Mouse (Mus musculus) cerebellum, adult 8-10 months (tissue): ENCODE results near the gene Ada.
"Not testable (repeated sequence)": the region's sequence is repeated elsewhere in the genome, so short reads cannot be mapped to it uniquely, and the experiment has no call there.

Experiments
- DNase-seq: peaks from one replicate; pipeline ENCODE4 v3.0.0; 2022

The Ada gene

DNA sequence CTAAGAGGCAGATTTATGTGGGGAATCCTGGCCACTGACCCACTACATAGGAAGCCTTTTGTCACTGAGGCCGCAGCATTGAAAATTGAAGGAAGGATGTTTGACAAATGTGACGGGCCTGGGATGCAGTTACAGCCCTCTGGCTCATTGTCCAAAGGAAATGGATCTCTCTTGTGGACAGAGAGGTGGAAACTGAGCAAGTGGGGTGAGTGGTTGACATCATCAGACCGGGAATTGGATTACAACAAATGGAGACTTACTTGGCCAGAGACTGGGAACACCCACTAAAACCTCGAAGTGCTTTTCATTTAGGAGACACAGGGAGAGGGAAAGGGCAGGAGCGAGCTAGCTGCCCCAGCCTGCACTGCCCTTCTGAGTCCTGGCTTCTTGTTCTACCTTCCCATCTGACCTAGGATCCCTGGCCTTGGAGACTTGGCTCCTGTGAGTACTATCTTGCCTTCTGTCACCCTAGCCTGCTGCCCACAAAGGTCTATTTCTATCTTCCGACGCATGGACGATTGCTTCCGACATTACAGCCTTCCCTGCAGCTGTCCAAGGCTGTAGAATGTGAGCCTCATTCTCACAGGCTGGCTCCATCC is 56.2 kb downstream of the Ada start:
- peak; percentile 35 for DNase-seq

DNA sequence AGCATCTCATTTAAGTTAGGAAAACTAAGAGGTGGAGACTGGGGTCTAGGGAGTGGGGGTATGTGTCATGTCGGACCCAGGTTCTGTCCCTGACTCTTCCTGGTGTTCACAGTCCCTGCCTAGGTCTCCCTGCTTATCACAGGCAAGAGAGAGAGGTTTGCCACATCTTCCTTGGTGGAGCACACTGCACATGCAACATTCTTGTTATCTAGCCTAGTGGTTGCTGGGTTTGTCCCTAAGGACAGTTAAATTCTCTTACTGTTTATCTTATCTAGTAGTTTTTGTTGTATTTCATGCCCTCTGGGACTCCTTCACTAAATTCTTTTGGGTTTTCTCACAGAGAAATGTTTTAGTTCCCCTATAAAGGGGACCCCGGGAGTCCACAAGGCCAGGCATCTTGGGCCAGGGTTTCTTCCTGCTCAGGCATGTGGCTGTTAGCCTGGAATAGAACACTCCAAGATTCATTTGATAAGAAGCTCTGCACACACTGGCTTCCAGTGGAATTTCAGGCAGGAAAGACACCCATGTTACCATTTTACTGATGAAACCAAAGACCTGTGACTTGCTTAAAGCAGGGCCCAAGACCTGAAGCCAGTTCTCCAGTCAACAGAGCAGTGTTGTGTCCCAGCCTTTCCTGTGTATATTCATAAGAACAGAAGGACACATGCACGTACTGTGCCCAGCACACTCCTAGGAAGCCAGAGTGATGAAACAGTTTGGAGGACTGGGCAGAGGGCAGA is 57.0 kb downstream of the Ada start:
- no peak for DNase-seq

DNA sequence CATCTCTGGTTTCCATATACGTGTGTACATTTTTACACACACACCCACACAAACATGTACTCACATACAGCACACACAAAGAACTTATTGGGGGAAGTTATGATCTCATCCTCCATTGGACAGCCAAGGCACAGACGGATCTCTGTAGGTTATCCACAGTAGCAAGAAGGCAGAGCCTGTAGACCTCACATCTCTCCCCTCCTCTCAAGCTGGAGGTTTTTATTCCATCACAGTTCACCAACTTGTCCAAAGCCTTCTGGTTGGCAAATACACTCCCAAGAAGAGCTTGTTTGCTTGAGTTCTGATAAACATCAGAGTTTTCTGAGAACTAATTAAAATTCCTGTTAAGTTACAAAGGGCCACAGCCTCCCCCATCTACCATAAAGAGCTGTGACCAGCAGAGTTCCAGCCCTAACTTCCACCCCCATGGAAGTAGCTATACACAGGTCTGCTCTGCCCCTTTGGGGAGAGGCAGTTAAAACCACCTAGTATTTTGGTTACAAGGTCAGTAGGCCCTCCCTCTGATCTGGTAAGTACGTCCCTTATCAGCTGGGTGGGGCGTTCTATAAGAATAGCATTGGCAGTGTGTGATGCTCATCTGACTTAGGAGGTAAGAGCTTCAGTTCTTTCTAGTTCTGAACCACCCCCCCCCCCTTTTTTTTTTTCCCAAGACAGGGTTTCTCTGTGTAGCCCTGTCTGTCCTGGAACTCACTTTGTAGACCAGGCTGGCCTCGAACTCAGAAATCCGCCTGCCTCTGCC is 58.0 kb downstream of the Ada start:
- DNase-seq, result no peak

DNA sequence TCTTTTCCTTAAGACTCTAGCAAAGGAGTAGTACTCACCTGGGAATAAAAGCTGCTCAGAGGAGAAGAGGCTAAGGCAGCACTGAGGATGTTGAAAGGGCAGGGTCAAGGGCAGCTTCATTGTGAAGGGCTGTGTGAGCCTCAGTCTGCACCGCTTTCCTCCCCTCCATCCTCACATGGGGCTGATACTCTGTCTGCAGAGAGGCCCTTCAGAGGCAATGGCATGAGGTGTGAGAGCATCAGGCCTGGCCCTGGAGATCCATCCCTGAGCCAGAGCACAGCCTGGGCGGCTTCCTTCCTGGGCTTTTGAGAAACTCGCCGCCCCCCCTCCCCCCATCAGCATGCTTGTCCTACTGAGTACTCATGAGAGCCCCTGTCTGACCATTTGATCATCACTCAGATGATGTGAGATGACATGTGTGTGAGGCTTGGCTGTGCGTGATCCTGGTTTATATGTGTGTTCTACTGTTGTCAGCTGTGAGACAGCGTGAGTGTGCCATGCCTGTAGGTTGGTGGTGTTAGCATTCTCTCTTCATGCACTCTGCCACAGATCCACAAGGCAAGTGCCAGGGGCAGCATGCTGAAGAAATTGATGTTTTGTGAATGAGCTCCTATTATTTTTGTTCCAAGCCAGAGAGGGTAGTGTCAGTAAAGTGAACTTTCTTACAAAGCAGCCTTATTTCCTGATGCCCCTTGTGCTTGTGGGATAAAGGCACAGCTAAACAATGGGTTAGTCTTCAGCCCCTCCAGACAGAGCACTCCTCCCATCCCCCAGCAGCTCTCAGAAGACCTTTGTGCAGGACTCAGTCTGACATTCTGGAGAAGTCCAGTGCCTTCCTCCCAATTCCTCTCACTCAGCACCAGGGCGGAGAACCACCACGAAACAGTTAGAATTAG is 59.4 kb downstream of the Ada start:
- DNase-seq, result no peak

DNA sequence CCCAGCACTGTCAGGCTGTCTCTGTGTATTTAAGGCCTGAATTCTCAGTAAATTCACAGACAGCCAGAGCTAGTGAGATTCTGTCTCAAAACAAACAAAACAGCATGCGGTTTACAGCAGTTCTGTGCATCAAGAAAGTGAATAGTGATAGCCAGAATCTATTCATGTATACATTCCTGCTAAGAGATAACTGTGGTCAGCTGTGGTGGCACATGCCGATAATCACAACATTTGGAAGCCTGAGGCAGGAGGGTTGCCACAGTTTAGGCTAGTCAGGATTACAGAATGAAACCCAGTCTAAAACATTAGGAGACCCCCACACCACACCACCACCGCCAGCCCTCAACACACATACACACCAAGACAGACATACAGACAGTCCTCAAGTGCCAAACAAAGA is 60.3 kb downstream of the Ada start:
- DNase-seq, result no peak

DNA sequence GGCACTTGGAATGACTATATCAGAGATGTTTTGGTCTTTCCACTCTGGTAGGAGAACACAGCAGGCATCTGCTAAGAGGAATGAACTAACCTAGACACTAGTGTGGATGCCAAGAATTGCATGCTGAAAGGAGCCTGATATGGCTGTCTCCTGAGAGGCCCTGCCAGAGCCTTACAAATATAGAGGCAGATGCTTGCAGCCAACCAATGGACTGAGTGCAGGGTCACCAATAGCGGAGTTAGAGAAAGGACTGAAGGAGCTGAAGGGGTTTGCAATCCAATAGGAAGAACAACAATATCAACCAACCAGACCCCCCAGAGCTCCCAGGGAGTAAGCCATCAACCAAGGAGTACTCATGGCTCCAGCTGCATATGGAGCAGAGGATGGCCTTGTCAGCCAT is 61.7 kb downstream of the Ada start:
- DNase-seq, result not testable (repeated sequence)

DNA sequence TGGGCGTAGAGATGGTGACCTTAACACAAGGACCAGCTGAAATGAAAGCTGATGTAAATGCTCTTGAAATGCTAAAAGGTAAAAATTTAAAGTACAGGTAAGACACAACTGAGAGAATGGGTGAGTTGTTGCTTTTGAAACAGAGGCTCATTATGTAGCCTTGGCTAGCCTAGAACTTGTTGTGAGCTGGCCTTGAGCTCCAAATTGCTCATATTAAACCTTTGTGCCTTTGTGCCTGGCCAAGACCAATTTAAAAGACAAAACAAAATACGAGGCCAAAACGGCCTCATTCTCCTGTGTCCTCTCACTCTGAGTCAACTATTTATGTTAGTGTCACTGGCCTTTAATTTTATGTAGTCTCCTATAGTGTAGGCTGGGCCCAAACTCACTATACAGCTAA is 63.2 kb downstream of the Ada start:
- no peak for DNase-seq

DNA sequence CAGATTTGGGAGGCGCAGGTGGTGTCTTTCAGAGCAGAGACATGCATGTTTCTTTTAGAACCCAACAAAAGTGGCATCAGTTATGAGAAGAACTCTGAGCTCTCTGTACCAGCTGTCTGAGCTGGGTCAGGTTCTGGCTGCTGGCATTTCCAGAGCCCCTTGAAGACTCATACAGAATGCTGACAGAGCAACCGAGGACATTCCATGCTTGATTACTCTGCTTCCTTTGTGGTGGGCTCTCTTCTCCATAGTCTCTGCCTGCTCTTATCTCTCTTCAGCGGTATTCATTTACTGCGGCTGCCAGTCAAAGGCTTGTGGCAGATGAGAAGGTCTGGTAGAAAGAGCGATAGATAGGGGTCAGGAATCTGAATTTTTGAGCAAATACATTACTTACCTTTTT is 63.8 kb downstream of the Ada start:
- DNase-seq, result no peak

DNA sequence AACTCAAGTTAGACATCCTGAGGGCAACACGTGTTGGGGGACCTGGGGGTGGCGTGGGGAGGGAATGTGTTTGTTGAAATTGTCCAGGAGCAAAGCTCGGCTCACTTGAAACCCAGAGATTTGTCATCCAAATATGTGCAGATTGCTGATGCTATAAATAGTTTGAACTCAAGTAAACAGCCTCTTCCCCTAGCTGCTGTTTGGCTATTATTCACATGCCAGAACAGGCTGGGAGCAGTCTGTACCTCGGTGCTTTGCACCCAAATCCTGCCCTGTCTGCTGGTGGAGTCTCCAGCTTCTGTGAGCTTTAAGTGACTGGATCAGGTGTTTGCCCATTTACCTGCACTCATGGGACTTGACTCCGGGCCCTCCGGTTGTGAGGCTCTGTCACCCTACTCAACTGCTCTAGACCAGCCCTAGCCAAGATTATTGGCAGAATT is 64.3 kb downstream of the Ada start:
- DNase-seq, result peak; percentile 64

DNA sequence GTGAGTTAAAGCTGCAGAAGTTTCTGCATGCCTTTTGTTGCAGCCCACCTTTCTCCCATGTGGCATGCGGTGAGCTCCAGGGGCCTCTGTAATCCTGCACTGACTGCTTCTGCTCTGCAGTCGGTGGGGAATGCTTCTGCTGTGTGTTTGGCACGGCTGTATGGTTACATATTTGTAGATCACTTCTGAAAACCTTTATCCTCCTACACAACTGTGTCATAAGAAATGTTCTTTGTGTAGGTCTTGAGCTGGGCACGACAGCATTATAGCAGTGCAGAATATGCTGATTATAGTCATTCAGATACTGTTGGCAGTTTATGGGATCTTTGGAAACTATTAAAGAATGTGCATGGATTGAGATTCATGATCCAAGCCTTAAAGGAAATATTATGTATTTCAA is 64.8 kb downstream of the Ada start:
- no peak for DNase-seq

DNA sequence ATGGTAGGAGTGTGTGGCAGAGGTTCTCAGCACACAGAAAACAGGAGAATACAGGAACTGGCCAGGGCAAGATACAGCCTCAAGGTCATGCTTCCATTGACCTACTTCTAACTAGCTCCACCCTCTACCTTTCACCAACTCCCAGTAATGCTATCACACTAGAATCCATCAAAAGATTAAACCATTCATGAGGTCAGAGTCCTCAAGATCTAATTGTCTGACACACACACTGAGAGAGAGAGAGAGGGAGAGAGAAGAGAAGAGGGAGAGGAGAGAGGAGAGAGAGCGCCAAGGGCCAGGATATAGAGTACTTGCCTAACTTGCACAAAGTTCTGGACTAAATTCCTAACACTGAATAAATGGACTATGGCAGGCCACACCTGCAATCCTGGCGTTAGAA is 67.7 kb downstream of the Ada start:
- no peak for DNase-seq

DNA sequence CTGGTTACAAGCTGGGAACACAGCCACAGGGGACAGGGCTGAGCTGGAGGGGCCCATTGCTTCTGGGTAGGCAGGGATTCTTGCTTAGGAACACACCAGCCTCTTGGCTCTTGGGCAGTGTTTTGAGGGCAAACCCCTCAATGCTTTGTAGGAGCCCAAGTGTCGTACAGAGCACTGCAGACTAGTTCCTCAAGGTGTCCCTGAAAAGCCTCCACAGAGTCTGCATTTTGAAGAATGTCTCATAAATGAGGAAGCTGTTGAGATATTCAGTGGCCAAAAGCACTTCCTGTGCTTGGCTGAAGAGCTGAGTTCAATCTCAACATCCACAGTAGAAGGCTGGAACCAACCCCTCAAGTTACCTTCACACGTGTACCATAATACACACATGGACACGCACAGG is 73.3 kb downstream of the Ada start:
- no peak for DNase-seq
